Mouse (Mus musculus): ENCODE results near the gene Srrm4. TPM values are rescaled to one million over a fixed set of nuclear protein-coding genes. Genes with fewer than 3 reads are reported as not detected.

Srrm4 gene
- polyA plus RNA-seq, 1 experiment from 2014 or later: 0.03 TPM

DNA sequence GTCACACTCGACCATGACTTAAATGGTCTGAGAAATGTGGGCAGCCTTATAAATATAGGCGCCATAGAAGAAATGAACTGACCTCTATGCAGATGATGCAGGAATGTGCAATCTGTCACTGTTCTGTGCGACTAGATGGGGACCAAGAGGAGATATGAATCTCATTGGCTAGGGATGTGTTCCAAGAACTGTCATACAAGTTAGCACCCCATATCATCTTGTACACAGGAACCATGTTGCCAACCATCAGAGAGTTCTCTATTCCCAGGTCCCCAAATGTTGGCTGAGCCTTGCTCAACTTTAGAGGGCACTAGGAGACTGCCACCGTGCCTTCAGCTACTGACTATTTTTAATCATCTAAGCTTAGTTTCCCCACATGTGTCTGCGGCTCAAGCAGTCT is 81.4 kb downstream of the Srrm4 start:
- Histone ChIP-seq H3K36me3 (no peaks in the 10 kb centered on the region), H3K4me3 (replicated peaks) (no peak overlapping the region), H3K9ac (no peak overlapping the region), H3K4me2 (no peak overlapping the region), H3K27me3 (no peaks in the 10 kb centered on the region), H3K27ac (no peak overlapping the region), H3K9me3 (replicated peaks) (no peaks in the 10 kb centered on the region), H3K4me1 (replicated peaks) (no peaks in the 10 kb centered on the region)
- no peak for DNase-seq
- 65% methylated on average over 5 of the region's 5 CpGs for WGBS (ENCODE audit: insufficient replicate concordance)
- no peak for ATAC-seq (ENCODE audit: low read depth)

DNA sequence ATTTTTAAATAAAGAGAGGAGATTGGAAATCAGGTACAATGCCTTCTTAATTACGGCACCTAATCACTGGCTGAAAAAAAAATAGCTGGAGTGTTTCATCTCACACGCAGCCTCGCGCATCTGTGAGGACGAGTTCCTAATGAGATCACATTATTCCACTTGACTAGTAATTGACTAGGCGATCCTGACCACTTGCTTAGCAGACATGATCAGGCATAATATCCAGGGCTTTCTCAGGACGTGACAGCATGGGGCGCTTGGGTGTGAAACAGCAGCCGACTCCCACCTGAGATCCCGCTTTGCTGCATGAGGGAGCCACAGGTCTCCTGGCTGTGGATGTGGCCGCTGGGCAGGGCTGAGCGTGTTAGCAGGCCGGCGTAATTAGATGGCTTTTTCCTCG is 90.3 kb downstream of the Srrm4 start:
- H3K4me3 ChIP-seq (replicated peaks): no peak overlapping the region
- H3K4me2 ChIP-seq: no peak overlapping the region
- DNase-seq (no peak), ATAC-seq (ENCODE audit: low read depth) (no peak)
- no peak overlapping the region for H3K27ac ChIP-seq
- no peak overlapping the region for H3K9ac ChIP-seq
- H3K36me3 ChIP-seq: no peaks in the 10 kb centered on the region
- H3K4me1 ChIP-seq (replicated peaks): no peaks in the 10 kb centered on the region
- H3K9me3 ChIP-seq (replicated peaks): no peaks in the 10 kb centered on the region
- WGBS (ENCODE audit: insufficient replicate concordance): 65% methylated on average over 15 of the region's 15 CpGs
- H3K27me3 ChIP-seq: no peaks in the 10 kb centered on the region

DNA sequence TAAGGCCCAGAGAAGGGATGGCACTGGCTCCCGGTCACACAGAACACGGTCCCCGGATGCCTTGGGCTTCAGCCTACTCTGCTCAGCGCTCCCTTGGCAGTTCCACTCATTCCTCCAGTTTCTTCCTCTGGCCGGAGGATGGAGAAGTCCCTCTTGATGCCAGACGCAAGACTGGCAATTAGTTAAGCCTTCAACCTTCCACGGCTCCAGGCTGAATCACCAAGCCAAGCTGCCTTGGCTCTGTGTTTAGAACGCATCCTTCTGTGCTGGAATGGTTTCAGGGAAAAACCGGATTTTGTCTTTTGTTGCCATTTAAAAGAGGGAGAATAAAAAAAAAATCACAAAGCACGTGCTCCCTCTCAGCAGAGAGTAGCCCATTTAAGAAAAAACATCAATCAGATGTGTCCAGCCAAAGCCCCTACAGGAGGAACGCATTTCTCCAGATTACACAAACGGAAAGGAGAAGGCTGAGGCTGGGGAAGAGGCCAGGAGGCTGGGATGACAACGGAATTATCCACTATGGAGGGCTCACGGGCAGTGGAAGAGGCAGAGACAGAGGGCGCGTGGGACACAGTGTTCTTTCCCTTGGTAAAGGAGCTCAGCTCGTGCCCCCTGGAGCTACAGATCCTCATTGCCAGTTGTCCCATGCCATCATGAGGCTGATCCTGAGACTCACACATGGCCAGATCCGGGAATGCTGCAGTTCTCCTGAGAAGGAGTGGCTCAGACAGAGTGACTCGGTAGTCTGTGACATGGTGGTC is 92.6 kb downstream of the Srrm4 start:
- no peak overlapping the region for H3K4me2 ChIP-seq
- no peak overlapping the region for H3K9ac ChIP-seq
- no peaks in the 10 kb centered on the region for H3K36me3 ChIP-seq
- no peak overlapping the region for H3K4me3 ChIP-seq (replicated peaks)
- no peaks in the 10 kb centered on the region for H3K4me1 ChIP-seq (replicated peaks)
- no peaks in the 10 kb centered on the region for H3K27me3 ChIP-seq
- 71% methylated on average over 19 of the region's 19 CpGs for WGBS (ENCODE audit: insufficient replicate concordance)
- DNase-seq (no peak), ATAC-seq (ENCODE audit: low read depth) (no peak)
- H3K27ac ChIP-seq: no peak overlapping the region
- H3K9me3 ChIP-seq (replicated peaks): no peaks in the 10 kb centered on the region

- 62% methylated on average over 5 of the region's 5 CpGs for WGBS (ENCODE audit: insufficient replicate concordance)
- Histone ChIP-seq H3K4me2 (no peak overlapping the region), H3K36me3 (no peaks in the 10 kb centered on the region), H3K9ac (no peak overlapping the region), H3K27me3 (no peaks in the 10 kb centered on the region), H3K4me3 (replicated peaks) (no peak overlapping the region), H3K27ac (no peak overlapping the region), H3K4me1 (replicated peaks) (no peaks in the 10 kb centered on the region), H3K9me3 (replicated peaks) (no peaks in the 10 kb centered on the region)
- ATAC-seq (ENCODE audit: low read depth) (no peak), DNase-seq (no peak)
Measured at GRCm38 (mm10) chr5:116497866-116498265, 93.8 kb downstream of the Srrm4 start.

GRCm38 (mm10) chr5:116497205-116497604 is 94.4 kb downstream of the Srrm4 start:
- WGBS (ENCODE audit: insufficient replicate concordance): 28% methylated on average over 7 of the region's 7 CpGs
- no peaks in the 10 kb centered on the region for H3K36me3 ChIP-seq
- no peaks in the 10 kb centered on the region for H3K4me1 ChIP-seq (replicated peaks)
- no peaks in the 10 kb centered on the region for H3K9me3 ChIP-seq (replicated peaks)
- no peak overlapping the region for H3K4me2 ChIP-seq
- H3K4me3 ChIP-seq (replicated peaks): no peak overlapping the region
- H3K27me3 ChIP-seq: no peaks in the 10 kb centered on the region
- H3K27ac ChIP-seq: no peak overlapping the region
- no peak overlapping the region for H3K9ac ChIP-seq
- no peak for DNase-seq
- ATAC-seq (ENCODE audit: low read depth): no peak

GRCm38 (mm10) chr5:116496717-116497116 is 94.9 kb downstream of the Srrm4 start:
- H3K27me3 ChIP-seq: no peaks in the 10 kb centered on the region
- no peak for ATAC-seq (ENCODE audit: low read depth)
- 15% methylated on average over 2 of the region's 2 CpGs for WGBS (ENCODE audit: insufficient replicate concordance)
- no peaks in the 10 kb centered on the region for H3K36me3 ChIP-seq
- no peaks in the 10 kb centered on the region for H3K4me1 ChIP-seq (replicated peaks)
- H3K27ac ChIP-seq: no peak overlapping the region
- no peaks in the 10 kb centered on the region for H3K9me3 ChIP-seq (replicated peaks)
- H3K4me2 ChIP-seq: no peak overlapping the region
- no peak overlapping the region for H3K4me3 ChIP-seq (replicated peaks)
- DNase-seq: no peak
- no peak overlapping the region for H3K9ac ChIP-seq

- Histone ChIP-seq H3K9me3 (replicated peaks) (no peaks in the 10 kb centered on the region), H3K36me3 (no peaks in the 10 kb centered on the region), H3K27me3 (no peaks in the 10 kb centered on the region), H3K4me3 (replicated peaks) (no peak overlapping the region), H3K4me2 (no peak overlapping the region), H3K27ac (no peak overlapping the region), H3K9ac (no peak overlapping the region), H3K4me1 (replicated peaks) (no peaks in the 10 kb centered on the region)
- 62% methylated on average over 9 of the region's 9 CpGs for WGBS (ENCODE audit: insufficient replicate concordance)
- ATAC-seq (ENCODE audit: low read depth) (no peak), DNase-seq (no peak)
Measured at GRCm38 (mm10) chr5:116495466-116495865, 96.2 kb downstream of the Srrm4 start.

GRCm38 (mm10) chr5:116494377-116494776 is 97.2 kb downstream of the Srrm4 start:
- 30% methylated on average over 7 of the region's 7 CpGs for WGBS (ENCODE audit: insufficient replicate concordance)
- Histone ChIP-seq H3K4me2 (no peak overlapping the region), H3K9me3 (replicated peaks) (no peaks in the 10 kb centered on the region), H3K9ac (no peak overlapping the region), H3K27ac (no peak overlapping the region), H3K36me3 (no peaks in the 10 kb centered on the region), H3K27me3 (no peaks in the 10 kb centered on the region), H3K4me3 (replicated peaks) (no peak overlapping the region), H3K4me1 (replicated peaks) (no peaks in the 10 kb centered on the region)
- ATAC-seq (ENCODE audit: low read depth): no peak
- no peak for DNase-seq

GRCm38 (mm10) chr5:116492726-116493125 is 98.9 kb downstream of the Srrm4 start:
- H3K4me1 ChIP-seq (replicated peaks): no peaks in the 10 kb centered on the region
- 48% methylated on average over 3 of the region's 3 CpGs for WGBS (ENCODE audit: insufficient replicate concordance)

DNA sequence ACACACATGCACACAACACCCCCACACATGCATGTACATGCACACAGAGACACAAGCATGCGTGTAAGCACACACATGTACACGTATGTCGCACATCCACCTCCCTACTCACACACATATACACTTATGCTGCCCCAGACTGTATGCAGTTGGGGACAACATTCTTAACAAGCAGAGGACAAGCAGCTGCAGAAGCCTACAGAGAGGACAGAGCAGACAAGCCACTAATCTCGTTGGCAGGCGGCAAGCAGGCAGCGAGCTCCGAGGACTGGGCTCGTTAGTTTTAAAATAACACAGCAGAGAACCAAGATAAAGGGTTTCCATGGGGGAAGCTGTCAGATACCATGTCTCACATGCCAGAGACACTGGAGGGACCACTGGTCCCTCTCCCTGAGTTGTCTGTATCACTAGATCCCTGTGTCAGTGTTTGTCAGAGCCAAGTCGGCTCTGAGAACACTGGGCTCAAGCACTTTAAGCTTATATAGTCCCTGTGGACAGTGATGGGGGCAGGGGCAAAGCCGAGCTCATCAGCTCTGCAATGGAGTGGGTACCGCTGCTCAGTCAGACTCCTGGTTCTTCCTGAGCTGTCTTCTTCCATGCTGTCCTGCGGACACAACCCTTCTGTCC is 99.7 kb downstream of the Srrm4 start:
- Histone ChIP-seq H3K27ac (no peak overlapping the region), H3K9me3 (replicated peaks) (no peaks in the 10 kb centered on the region), H3K36me3 (no peaks in the 10 kb centered on the region), H3K9ac (no peak overlapping the region), H3K4me2 (no peak overlapping the region), H3K4me1 (replicated peaks) (no peaks in the 10 kb centered on the region), H3K27me3 (no peaks in the 10 kb centered on the region), H3K4me3 (replicated peaks) (no peak overlapping the region)
- 61% methylated on average over 12 of the region's 12 CpGs for WGBS (ENCODE audit: insufficient replicate concordance)
- DNase-seq (no peak), ATAC-seq (ENCODE audit: low read depth) (no peak)

More at GRCm38 (mm10) chr5:116492726-116493125, 98.9 kb downstream of the Srrm4 start:
- ATAC-seq (ENCODE audit: low read depth): no peak
- Histone ChIP-seq H3K4me2 (no peak overlapping the region), H3K9ac (no peak overlapping the region), H3K27ac (no peak overlapping the region), H3K4me3 (replicated peaks) (no peak overlapping the region), H3K9me3 (replicated peaks) (no peaks in the 10 kb centered on the region), H3K27me3 (no peaks in the 10 kb centered on the region), H3K36me3 (no peaks in the 10 kb centered on the region)
- no peak for DNase-seq

DNA sequence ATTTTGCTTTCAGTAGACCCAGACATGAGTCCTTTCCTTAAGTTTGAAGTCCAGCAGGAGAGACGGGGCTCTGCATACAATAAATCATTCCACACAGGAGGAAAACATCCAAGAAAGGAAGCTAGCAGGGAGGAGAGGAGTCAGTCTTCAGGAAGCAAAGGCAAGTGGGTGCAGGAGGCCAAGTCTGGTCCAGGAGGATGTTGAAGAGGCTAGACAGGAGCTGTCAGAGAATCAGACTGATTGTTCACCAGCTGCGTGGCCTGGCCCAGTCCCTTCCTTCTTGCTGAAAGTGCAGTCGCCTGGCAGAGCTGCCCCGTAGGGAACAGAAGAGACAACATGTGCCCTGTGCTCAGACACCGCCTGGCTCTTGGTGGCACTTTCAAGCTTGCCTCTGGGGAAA is 100.8 kb downstream of the Srrm4 start:
- Histone ChIP-seq H3K27me3 (no peaks in the 10 kb centered on the region), H3K36me3 (no peaks in the 10 kb centered on the region), H3K9ac (no peak overlapping the region), H3K9me3 (replicated peaks) (no peaks in the 10 kb centered on the region), H3K4me3 (replicated peaks) (no peak overlapping the region), H3K4me2 (no peak overlapping the region), H3K27ac (no peak overlapping the region), H3K4me1 (replicated peaks) (no peaks in the 10 kb centered on the region)
- 63% methylated on average over 5 of the region's 5 CpGs for WGBS (ENCODE audit: insufficient replicate concordance)
- ATAC-seq (ENCODE audit: low read depth) (no peak), DNase-seq (no peak)

- Histone ChIP-seq H3K4me2 (no peak overlapping the region), H3K9ac (no peak overlapping the region), H3K4me3 (replicated peaks) (no peak overlapping the region), H3K27ac (no peak overlapping the region), H3K4me1 (replicated peaks) (no peaks in the 10 kb centered on the region; the same call in 1 of the 2 replicates), H3K27me3 (no peaks in the 10 kb centered on the region), H3K36me3 (no peaks in the 10 kb centered on the region), H3K9me3 (replicated peaks) (no peaks in the 10 kb centered on the region)
- DNase-seq (no peak), ATAC-seq (ENCODE audit: low read depth) (no peak)
- 49% methylated on average over 8 of the region's 8 CpGs for WGBS (ENCODE audit: insufficient replicate concordance)
Measured at GRCm38 (mm10) chr5:116489621-116490020, 102.0 kb downstream of the Srrm4 start.

Data from liver, embryonic 13.5 days (tissue).